Mouse (Mus musculus) spleen, postnatal 14 days (tissue): ENCODE data around the gene Fam83e.

ENCODE experiments used
- DNase-seq, 2 experiments: peaks; one replicate each; pipeline ENCODE4 v3.0.0; 2021 to 2022; ENCODE audit warnings: low spot score in 2 of 2

Gene Fam83e

GRCm38 (mm10) chr7:45739820-45740219, 18.8 kb downstream of the Fam83e start:
- DNase-seq: no peak

- no peak for DNase-seq
Observed at GRCm38 (mm10) chr7:45741308-45741707, 20.3 kb downstream of the Fam83e start.

- DNase-seq: no peak
Observed at GRCm38 (mm10) chr7:45741777-45742176, 20.8 kb downstream of the Fam83e start.

- DNase-seq: no peak
Observed at GRCm38 (mm10) chr7:45742338-45742737, 21.3 kb downstream of the Fam83e start.

- peak in 1 of 2 experiments; percentile 41 for DNase-seq
Observed at GRCm38 (mm10) chr7:45744387-45744786, 23.4 kb downstream of the Fam83e start.

- no peak for DNase-seq
Observed at GRCm38 (mm10) chr7:45746518-45746917, 25.5 kb downstream of the Fam83e start.

- DNase-seq: no peak
Observed at GRCm38 (mm10) chr7:45747450-45747849, 26.4 kb downstream of the Fam83e start.

GRCm38 (mm10) chr7:45748110-45748509, 27.1 kb downstream of the Fam83e start:
- no peak for DNase-seq

GRCm38 (mm10) chr7:45749401-45749800, 28.4 kb downstream of the Fam83e start:
- no peak for DNase-seq

- DNase-seq: no peak
Observed at GRCm38 (mm10) chr7:45750162-45750561, 29.1 kb downstream of the Fam83e start.

GRCm38 (mm10) chr7:45755703-45756102, 34.7 kb downstream of the Fam83e start:
- no peak for DNase-seq

- no peak for DNase-seq
Observed at GRCm38 (mm10) chr7:45759400-45759799, 38.4 kb downstream of the Fam83e start.

- DNase-seq: no peak
Observed at GRCm38 (mm10) chr7:45760151-45760550, 39.1 kb downstream of the Fam83e start.

- no peak for DNase-seq
Observed at GRCm38 (mm10) chr7:45765995-45766394, 45.0 kb downstream of the Fam83e start.

GRCm38 (mm10) chr7:45766764-45767163, 45.8 kb downstream of the Fam83e start:
- no peak for DNase-seq

GRCm38 (mm10) chr7:45767500-45767899, 46.5 kb downstream of the Fam83e start:
- DNase-seq: no peak

GRCm38 (mm10) chr7:45770427-45771082, 49.5 kb downstream of the Fam83e start:
- DNase-seq: no peak

- no peak for DNase-seq
Observed at GRCm38 (mm10) chr7:45771101-45771500, 50.1 kb downstream of the Fam83e start.

- no peak for DNase-seq
Observed at GRCm38 (mm10) chr7:45775237-45775636, 54.2 kb downstream of the Fam83e start.
